Mouse (Mus musculus) cerebellum, postnatal 4 days (tissue): ENCODE measurements at regions not wholly inside any gene's neighbourhood (a gene's known extent, or its start where the extent isn't known, plus 50 kb on each side); places are given as distances from the start of the nearest gene placed in this dataset.
"Not testable (repeated sequence)": the region's sequence is repeated elsewhere in the genome, so short reads cannot be mapped to it uniquely, and the experiment has no call there.

Experiments used
- DNase-seq, 2 experiments: peaks; one replicate each; pipeline ENCODE4 v3.0.0; 2022; ENCODE audit warnings: low spot score in 2 of 2, mixed read lengths in 1 of 2

GRCm38 (mm10) chr3:80079801-80080418 is 195.6 kb downstream of the Fam198b start:
- DNase-seq = peak; percentile 54 to 75

- no peak for DNase-seq
Observed at GRCm38 (mm10) chr3:80081210-80081609, 196.9 kb downstream of the Fam198b start.

DNA sequence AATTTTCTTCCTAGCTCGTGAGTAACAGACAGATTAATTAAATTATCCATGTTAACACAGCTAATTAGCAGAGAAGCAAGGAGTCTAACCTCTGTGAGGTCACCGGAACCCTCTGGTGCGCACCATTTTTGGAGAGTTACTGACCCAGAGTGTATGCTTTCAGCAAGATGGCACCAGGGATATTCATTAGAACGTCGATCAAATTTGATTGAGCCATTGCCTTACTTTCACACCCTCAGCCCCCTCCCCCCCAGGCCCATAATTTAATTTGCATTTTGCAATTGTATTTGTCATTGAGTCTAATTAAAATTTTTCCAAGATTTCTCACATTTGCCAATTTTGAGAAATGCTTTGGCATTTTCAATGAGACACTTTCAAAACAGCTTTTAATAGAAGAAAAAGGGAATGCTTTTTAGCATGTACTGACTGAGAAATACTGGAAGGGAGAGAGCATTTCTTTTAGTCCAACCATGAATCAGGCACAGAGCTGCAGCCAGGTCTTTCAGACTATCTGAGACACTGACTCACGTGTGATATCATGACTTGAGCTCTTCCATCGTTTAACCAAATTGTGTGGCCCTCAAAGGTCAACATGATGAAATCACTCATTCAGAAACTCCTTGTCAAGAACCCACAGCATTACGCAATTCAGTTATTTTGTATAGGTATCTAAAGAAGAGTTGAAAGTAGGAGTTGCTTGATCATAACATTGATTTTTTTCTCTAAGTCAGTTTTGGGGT is 198.6 kb downstream of the Fam198b start:
- no peak for DNase-seq

DNA sequence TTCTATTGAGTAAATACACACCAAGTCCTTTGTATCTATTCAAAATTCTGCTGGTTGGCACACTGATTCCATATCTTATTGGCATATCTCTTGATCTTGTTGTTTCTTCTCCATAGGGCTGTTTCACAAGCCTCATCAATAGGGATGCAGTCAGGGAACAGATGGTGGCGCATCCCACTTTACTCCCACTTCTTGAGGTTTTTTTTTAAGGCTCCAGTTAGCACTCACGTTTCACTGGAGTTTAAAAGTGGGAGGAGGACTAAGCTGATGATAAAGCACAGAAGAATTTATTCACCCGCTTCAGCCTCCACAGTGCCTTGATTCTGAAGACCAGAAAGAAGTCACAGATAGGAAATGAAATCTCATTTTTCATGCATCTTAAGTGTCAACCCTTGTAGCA is 199.8 kb downstream of the Fam198b start:
- no peak for DNase-seq

- DNase-seq = peak in 1 of 2 experiments; percentile 40
Observed at GRCm38 (mm10) chr3:80099625-80100024, 215.3 kb downstream of the Fam198b start.

- DNase-seq = no peak
Observed at GRCm38 (mm10) chr3:80120177-80120736, 235.9 kb downstream of the Fam198b start.

DNA sequence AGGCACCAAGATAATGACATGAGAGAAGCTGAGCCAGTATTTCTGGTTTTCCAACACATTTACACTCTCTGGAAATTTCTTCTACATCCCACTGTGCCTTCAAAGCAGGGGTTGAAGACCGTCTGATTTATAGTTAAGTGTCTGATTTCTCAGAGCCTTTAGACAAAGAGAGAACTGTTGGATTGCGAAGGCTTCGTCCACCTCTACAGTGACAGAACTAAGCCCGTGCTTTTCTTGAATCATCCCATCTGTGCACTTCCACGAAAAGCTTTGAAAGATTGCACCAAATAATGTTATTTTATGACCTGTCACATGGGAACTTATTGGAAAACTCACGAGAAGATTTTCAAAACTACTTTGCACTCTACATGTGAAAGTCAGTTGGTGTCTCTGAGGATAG is 239.3 kb downstream of the Fam198b start:
- DNase-seq = no peak

GRCm38 (mm10) chr3:80124621-80125020 is 240.3 kb downstream of the Fam198b start:
- no peak for DNase-seq

- DNase-seq = no peak
Observed at GRCm38 (mm10) chr3:80141697-80142096, 257.4 kb downstream of the Fam198b start.

DNA sequence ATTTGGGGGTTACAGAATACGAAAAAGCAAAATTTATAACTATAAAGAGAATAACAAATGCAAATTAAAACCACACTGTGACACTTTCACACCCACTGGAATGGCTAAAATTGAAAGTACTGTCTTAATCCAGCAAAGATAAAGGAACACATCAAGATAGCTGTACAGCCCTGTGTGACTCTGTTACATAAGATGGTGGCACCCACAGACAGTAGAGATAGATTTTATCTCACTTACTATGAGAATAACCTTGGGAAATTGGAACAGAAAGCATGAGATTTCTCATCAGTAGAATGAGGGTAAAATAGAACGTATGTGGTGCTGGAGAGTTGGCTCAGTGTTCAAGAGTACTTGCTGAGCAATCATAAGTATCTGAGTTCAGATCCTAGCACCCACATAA is 276.1 kb downstream of the Fam198b start:
- no peak for DNase-seq

DNA sequence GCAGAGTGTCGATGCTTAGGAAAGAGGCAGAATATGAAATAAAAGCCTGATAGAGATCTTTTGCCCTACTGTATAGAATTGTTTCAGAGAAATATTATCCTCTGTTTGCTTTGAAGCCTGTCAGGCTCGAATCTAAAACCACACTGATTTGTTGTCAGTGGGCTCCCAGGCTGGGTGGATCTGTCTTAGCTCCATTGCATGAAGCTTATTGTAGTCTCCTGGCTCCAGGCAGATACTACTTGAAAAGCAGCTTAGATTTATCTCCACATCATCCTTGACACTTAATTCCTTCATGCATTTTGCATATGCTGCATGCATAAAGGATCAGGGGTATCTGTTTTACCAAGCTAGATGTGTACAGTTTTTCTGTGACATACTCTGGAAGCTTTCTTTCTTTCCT is 297.4 kb downstream of the Fam198b start:
- no peak for DNase-seq

GRCm38 (mm10) chr3:80182161-80182560 is 297.8 kb downstream of the Fam198b start:
- DNase-seq = not testable (repeated sequence)

DNA sequence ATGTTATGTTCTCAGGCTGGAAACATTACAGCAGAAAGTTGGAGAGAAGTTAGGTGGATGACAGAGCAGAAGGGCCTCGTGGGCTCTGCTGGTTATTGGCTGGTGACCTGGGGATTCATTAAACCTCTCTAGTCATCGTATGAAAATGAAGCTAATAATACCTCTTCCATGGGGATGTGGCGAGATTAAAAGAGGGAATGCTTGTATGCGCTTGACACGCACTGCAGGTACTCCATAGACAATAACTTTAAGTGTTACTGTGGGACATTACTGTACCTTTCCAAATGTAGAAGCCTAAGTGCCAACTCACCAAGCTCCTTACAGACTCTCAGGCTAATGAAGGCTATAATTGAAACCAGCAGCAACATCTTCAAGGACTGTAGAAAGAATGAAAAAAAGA is 303.1 kb downstream of the Fam198b start:
- no peak for DNase-seq

DNA sequence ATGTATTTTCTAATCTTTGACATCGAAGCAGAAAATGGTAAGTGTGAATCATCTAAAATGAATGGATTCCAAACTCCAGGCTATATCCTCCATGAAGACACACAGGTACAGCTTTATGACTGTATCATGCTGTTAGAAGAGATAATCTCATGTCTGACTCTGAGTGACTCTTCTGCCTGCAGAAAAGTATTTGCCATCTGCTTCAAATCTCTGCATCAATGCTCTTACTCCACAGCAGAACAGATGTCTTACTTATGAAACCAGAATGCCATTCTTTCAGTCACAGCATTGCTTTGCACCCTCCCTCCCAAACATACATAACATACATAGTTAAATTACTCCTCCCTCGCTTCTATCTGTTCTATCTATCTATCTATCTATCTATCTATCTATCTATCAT is 316.6 kb downstream of the Fam198b start:
- DNase-seq = no peak

DNA sequence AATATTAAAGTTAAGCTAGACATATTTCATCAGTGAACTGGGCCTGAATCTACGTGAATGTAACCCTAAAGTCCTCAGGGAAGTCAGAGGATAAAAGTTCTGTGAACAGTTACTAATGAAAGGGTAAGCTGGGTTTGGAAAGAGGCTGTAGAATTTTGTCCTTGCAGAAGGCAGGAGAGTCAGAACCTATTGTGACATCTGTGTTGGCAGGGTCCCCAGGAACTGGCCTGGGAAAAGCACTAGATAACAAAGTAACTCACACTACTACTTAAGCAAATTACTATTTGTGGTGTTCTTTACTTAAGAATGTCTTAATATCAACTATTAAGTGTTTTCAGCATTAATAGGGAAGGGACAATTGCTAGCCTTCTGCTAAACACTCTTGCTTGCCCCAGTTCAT is 320.5 kb downstream of the Fam198b start:
- DNase-seq = no peak

GRCm38 (mm10) chr3:80205351-80205750 is 321.0 kb downstream of the Fam198b start:
- DNase-seq = no peak

- DNase-seq = no peak
Observed at GRCm38 (mm10) chr3:80207022-80207421, 322.7 kb downstream of the Fam198b start.

GRCm38 (mm10) chr3:80208028-80208427 is 323.7 kb downstream of the Fam198b start:
- DNase-seq = no peak

GRCm38 (mm10) chr3:80209596-80209995 is 325.3 kb downstream of the Fam198b start:
- DNase-seq = no peak

GRCm38 (mm10) chr3:80211323-80212109 is 327.2 kb downstream of the Fam198b start:
- no peak for DNase-seq

- DNase-seq = no peak
Observed at GRCm38 (mm10) chr3:80248611-80249010, 364.3 kb downstream of the Fam198b start.

DNA sequence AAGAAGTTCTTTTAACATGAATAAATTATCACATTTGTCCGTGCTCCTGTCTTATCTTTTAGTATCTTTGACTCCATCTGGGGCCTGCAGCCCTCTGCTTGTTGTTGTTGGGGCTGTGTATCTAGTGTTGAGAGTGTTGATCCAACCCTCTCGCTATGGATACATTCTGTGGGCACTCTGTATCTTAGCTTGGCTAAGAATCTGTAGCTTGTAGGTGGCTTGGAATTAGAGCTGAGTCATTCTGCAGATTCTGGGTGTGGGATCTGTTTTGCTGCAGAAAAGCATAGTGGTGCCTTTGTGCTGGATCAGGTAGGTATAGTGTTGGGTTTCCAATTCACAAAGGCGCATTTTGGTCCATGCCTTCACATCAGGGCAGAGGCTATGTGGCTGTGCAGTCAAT is 365.6 kb downstream of the Fam198b start:
- no peak for DNase-seq
